In the genomic region with DNA sequence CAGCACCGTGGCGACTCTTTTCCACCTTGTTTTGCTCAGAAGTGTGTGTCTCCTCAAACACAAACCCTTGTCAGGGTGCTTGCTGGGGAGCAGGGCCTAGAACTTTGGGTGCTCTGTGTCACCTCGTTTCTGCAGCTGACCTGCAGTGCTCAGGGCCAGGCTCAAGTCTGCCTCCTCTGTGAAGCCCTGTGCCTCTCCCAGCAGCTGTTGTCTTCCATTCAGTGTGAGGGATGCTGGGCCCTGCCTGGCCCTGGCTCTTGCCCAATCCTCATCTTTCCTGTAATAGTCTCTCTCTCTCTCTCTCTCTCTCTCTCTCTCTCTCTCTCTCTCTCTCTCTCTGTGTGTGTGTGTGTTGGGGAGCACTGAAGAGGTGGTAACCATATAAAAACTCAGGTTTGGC, we compare ENCODE assay signal across 29 mouse cellular contexts. TPM values are rescaled to one million over a fixed set of nuclear protein-coding genes. Genes with fewer than 3 reads are reported as not detected.
"Had no signal": no experiment of that assay in that cellular context is flagged by ENCODE, and none has a peak within 500 bp of the region (broad histone marks: within the 10 kb centered on the region; RNA-seq: fewer than 3 reads in every experiment).

No protein-coding gene starts in this region.

- DNase-seq: cerebellum, adult 2 months; cerebellum, adult 8-10 months; cerebellum, adult 9-10 months; cerebellum, adult 9-11 months; cerebellum, postnatal 10 days; cerebellum, postnatal 14 days; cerebellum, postnatal 25 days; cerebellum, postnatal 36 days; embryo, embryonic 11 days; forebrain, postnatal 0 days; gastrocnemius, postnatal 14 days; gastrocnemius, postnatal 25 days; gastrocnemius, postnatal 36 days; heart, adult 11 months; heart, adult 18-20 months; heart, adult 2 months had no signal

- H3K27me3 ChIP-seq: embryonic facial prominence, embryonic 12.5 days; embryonic facial prominence, embryonic 13.5 days; embryonic facial prominence, embryonic 15.5 days; forebrain, embryonic 12.5 days; forebrain, embryonic 13.5 days; forebrain, embryonic 15.5 days had no signal

- H3K4me2 ChIP-seq: embryonic facial prominence, embryonic 12.5 days; embryonic facial prominence, embryonic 13.5 days; embryonic facial prominence, embryonic 15.5 days; forebrain, embryonic 12.5 days; forebrain, embryonic 13.5 days; forebrain, embryonic 15.5 days had no signal

- H3K9ac ChIP-seq: embryonic facial prominence, embryonic 12.5 days; embryonic facial prominence, embryonic 13.5 days; embryonic facial prominence, embryonic 15.5 days; forebrain, embryonic 12.5 days; forebrain, embryonic 13.5 days; forebrain, embryonic 15.5 days; forebrain, postnatal 0 days had no signal

- H3K4me3 ChIP-seq: embryonic facial prominence, embryonic 10.5 days; embryonic facial prominence, embryonic 12.5 days; embryonic facial prominence, embryonic 13.5 days; embryonic facial prominence, embryonic 15.5 days; erythroblast, embryonic 14.5 days; forebrain, embryonic 12.5 days; forebrain, embryonic 13.5 days; forebrain, embryonic 15.5 days; heart, adult 2 months; heart, embryonic 10.5 days had no signal

- H3K36me3 ChIP-seq: embryonic facial prominence, embryonic 10.5 days; embryonic facial prominence, embryonic 12.5 days; embryonic facial prominence, embryonic 13.5 days; embryonic facial prominence, embryonic 15.5 days; forebrain, embryonic 12.5 days; forebrain, embryonic 15.5 days; heart, embryonic 10.5 days had no signal

- H3K9me3 ChIP-seq: embryonic facial prominence, embryonic 10.5 days; embryonic facial prominence, embryonic 12.5 days; embryonic facial prominence, embryonic 13.5 days; embryonic facial prominence, embryonic 15.5 days; forebrain, embryonic 12.5 days; forebrain, embryonic 13.5 days; forebrain, embryonic 15.5 days; heart, embryonic 10.5 days had no signal

- H3K27ac ChIP-seq: embryonic facial prominence, embryonic 10.5 days; embryonic facial prominence, embryonic 12.5 days; embryonic facial prominence, embryonic 13.5 days; embryonic facial prominence, embryonic 15.5 days; forebrain, embryonic 12.5 days; forebrain, embryonic 13.5 days; forebrain, embryonic 15.5 days; heart, adult 2 months; heart, embryonic 10.5 days had no signal

- ATAC-seq: forebrain, embryonic 13.5 days; forebrain, embryonic 15.5 days; forebrain, embryonic 16.5 days; forebrain, postnatal 0 days had no signal

RNA-seq across cellular contexts. Expression of a gene that starts 32.3 kb away (rescaled TPM):
- total RNA-seq: common myeloid progenitor, adult 5-6 weeks; granulocyte monocyte progenitor cell, adult 5-6 weeks had no signal
- polyA plus RNA-seq: embryonic facial prominence, embryonic 11.5 days; erythroblast, embryonic 14.5 days had no signal
